Mouse (Mus musculus) ES-Bruce4 (cell line): Measurements from ENCODE around the gene Spib. TPM values are rescaled to one million over a fixed set of nuclear protein-coding genes. Genes with fewer than 3 reads are reported as not detected.

Experiments used
- H3K27ac ChIP-seq: 2 replicates; pipeline ENCODE4 v1.5.1; 2012; ENCODE audit warnings: low read length, inconsistent platforms; ENCODE audit not compliant: insufficient read depth
- H3K27me3 ChIP-seq: 2 replicates; pipeline ENCODE4 v1.6.1; 2012; ENCODE audit warnings: mild to moderate bottlenecking, low read length, inconsistent platforms; ENCODE audit not compliant: control insufficient read depth, poor library complexity, insufficient read depth, severe bottlenecking
- H3K36me3 ChIP-seq: 2 replicates; pipeline ENCODE4 v1.6.1; 2012; ENCODE audit warnings: inconsistent platforms, mild to moderate bottlenecking, low read length, moderate library complexity; ENCODE audit not compliant: control insufficient read depth, poor library complexity, insufficient read depth, severe bottlenecking
- H3K4me1 ChIP-seq: one replicate; pipeline ENCODE4 v1.8.1; 2011; ENCODE audit warnings: low read length; ENCODE audit not compliant: control insufficient read depth, insufficient read depth
- H3K4me3 ChIP-seq: 2 replicates; pipeline ENCODE4 v1.5.1; 2011; ENCODE audit warnings: low read depth, mild to moderate bottlenecking, low read length
- H3K9ac ChIP-seq: 2 replicates; pipeline ENCODE4 v1.6.1; 2012; ENCODE audit warnings: low read depth, mild to moderate bottlenecking, inconsistent platforms; ENCODE audit not compliant: poor library complexity, severe bottlenecking
- H3K9me3 ChIP-seq: replicated peaks from 2 replicates; pipeline ENCODE4 v1.6.1; 2012; ENCODE audit warnings: mild to moderate bottlenecking, low read length, inconsistent platforms; ENCODE audit not compliant: control insufficient read depth, poor library complexity, insufficient read depth, severe bottlenecking
- CTCF ChIP-seq: IDR thresholded peaks from one replicate; pipeline ENCODE4 v1.8.1; 2011; ENCODE audit warnings: low read depth, low read length
- EP300 ChIP-seq: IDR thresholded peaks from 2 replicates; pipeline ENCODE4 v1.6.1; 2011; ENCODE audit warnings: low read depth, low read length; ENCODE audit not compliant: insufficient read depth
- POLR2A ChIP-seq: IDR thresholded peaks from one replicate; pipeline ENCODE4 v1.8.1; 2011; ENCODE audit warnings: low read length; ENCODE audit not compliant: insufficient read depth
- polyA plus RNA-seq: library from polyadenylated mRNA; stranded (reverse); fragments of >200 nt; gene quantifications from 2 replicates; pipeline ENCODE4 v1.2.4, GENCODE M21; 2011; ENCODE audit warnings: low read depth; ENCODE audit not compliant: missing spikeins, insufficient read depth, insufficient read length

Gene Spib
- polyA plus RNA-seq, 1 experiment: 2.4 TPM

GRCm38 (mm10) chr7:44557629-44558028 lies 25.8 kb upstream of the Spib start:
- no peak for TF ChIP-seq EP300
- TF ChIP-seq CTCF: no peak
- no peak for TF ChIP-seq POLR2A
- H3K27me3 ChIP-seq: no peaks in the 10 kb centered on the region
- no peaks in the 10 kb centered on the region for H3K36me3 ChIP-seq
- no peak overlapping the region for H3K9ac ChIP-seq
- H3K4me1 ChIP-seq: peaks cover 1% of the 10 kb centered on the region
- no peak overlapping the region for H3K27ac ChIP-seq
- no peak overlapping the region for H3K4me3 ChIP-seq
- no peaks in the 10 kb centered on the region for H3K9me3 ChIP-seq

GRCm38 (mm10) chr7:44553826-44554225 lies 22.0 kb upstream of the Spib start, which contains the start of gene Nr1h2:
Gene Nr1h2 (minus strand): TSS chr7:44553951.
- H3K4me3 ChIP-seq: peak within 1 kb of the TSS; percentile 79
- peaks cover 5% of the 10 kb centered on the region for H3K4me1 ChIP-seq
- no peaks in the 10 kb centered on the region for H3K27me3 ChIP-seq
- TF ChIP-seq CTCF (no peak), EP300 (no peak), POLR2A (no peak)
- H3K36me3 ChIP-seq: peaks cover 12% of the 10 kb centered on the region
- H3K9ac ChIP-seq: peak within 1 kb of the TSS; percentile 60
- no peaks in the 10 kb centered on the region for H3K9me3 ChIP-seq
- H3K27ac ChIP-seq: peak within 1 kb of the TSS; percentile 87

GRCm38 (mm10) chr7:44553196-44553764 lies 21.4 kb upstream of the Spib start:
- Histone ChIP-seq H3K9me3 (no peaks in the 10 kb centered on the region), H3K9ac (peak overlapping the region; percentile 60), H3K27me3 (no peaks in the 10 kb centered on the region), H3K4me3 (peak overlapping the region; percentile 75), H3K4me1 (peaks cover 5% of the 10 kb centered on the region), H3K36me3 (peaks cover 12% of the 10 kb centered on the region), H3K27ac (peak overlapping the region; percentile 87)
- TF ChIP-seq POLR2A: no peak
- TF ChIP-seq EP300: 0 out of 2 replicates have a peak, but pooled peaks have one; percentile 8
- TF ChIP-seq CTCF: no peak

DNA sequence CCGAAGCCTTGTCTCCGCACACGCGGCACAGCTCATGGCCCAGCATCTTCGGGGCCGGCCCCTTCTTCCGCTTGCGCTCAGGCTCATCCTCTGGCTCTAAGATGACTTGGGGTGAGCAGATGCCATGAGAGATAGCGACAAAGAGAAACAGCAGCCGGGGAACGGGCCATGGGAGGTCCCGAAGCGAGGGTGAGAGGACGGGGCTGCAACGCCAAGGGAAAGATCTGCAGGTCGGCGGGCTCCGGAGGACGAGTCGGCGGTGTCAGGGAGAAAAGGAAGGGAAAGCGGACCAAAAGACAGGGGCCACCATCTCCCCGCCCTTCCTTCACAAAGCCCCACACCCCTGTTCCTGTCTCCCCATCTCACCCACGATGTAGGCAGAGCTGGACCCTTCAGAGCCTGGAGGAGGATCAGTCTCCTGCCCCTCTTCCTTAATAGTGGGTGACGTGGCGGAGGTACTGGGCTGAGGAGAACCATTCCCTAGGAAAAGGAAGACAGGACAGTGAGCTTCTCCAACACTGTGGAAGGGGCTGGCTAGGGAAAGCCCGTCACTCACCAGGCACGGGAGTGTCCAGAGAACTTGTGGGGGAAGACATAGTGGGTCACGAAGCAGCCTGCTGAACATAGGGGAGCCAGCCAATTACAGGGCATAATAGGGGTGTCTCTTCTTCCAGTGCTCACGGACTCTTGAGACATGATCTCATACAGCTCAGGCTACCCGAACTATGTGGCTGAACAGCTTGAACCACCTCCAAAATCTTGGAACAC lies 20.5 kb upstream of the Spib start:
- Histone ChIP-seq H3K9me3 (no peaks in the 10 kb centered on the region), H3K9ac (peak overlapping the region; percentile 41), H3K27ac (no peak overlapping the region), H3K36me3 (peaks cover 12% of the 10 kb centered on the region), H3K4me1 (peaks cover 5% of the 10 kb centered on the region), H3K4me3 (peak overlapping the region; percentile 73), H3K27me3 (no peaks in the 10 kb centered on the region)
- no peak for TF ChIP-seq POLR2A
- no peak for TF ChIP-seq CTCF
- no peak for TF ChIP-seq EP300

GRCm38 (mm10) chr7:44551731-44552130 lies 19.9 kb upstream of the Spib start:
- no peaks in the 10 kb centered on the region for H3K27me3 ChIP-seq
- H3K9ac ChIP-seq: peak overlapping the region; percentile 41
- H3K27ac ChIP-seq: no peak overlapping the region
- peak overlapping the region; percentile 73 for H3K4me3 ChIP-seq
- H3K9me3 ChIP-seq: no peaks in the 10 kb centered on the region
- TF ChIP-seq POLR2A: no peak
- no peak for TF ChIP-seq CTCF
- no peak for TF ChIP-seq EP300
- H3K36me3 ChIP-seq: peaks cover 12% of the 10 kb centered on the region
- H3K4me1 ChIP-seq: peaks cover 5% of the 10 kb centered on the region

DNA sequence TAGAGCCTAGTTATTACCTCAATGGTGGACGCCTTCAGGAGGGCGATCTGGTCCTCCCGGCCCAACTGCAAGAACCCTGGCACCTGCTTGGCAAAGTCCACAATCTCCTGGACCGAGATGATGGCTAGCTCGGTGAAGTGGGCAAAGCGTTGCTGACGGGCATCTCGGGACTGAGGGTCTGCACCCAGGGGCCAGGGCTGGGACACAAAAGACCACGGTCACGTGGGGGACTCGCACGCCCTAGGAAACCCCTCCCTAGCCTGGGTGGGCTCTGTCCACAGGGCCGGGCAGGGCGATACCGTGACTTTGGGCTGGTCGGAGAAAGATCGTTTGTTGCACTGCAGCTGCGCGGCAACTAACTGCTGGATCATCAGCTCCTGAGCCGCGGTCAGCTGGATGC lies 19.4 kb upstream of the Spib start:
- peak overlapping the region; percentile 9 for H3K4me3 ChIP-seq
- no peak overlapping the region for H3K27ac ChIP-seq
- no peaks in the 10 kb centered on the region for H3K27me3 ChIP-seq
- no peak overlapping the region for H3K9ac ChIP-seq
- no peak for TF ChIP-seq CTCF
- no peak for TF ChIP-seq EP300
- TF ChIP-seq POLR2A: no peak
- peaks cover 12% of the 10 kb centered on the region for H3K36me3 ChIP-seq
- no peaks in the 10 kb centered on the region for H3K9me3 ChIP-seq
- peaks cover 5% of the 10 kb centered on the region for H3K4me1 ChIP-seq
